Mouse (Mus musculus) hindbrain, postnatal 0 days (tissue): Measurements from ENCODE around the gene Snapc5. TPM values are rescaled to one million over a fixed set of nuclear protein-coding genes. Genes with fewer than 3 reads are reported as not detected.
"Not testable (repeated sequence)": the region's sequence is repeated elsewhere in the genome, so short reads cannot be mapped to it uniquely, and the experiment has no call there.

Experiments used
- ATAC-seq: fragments of 200-750 bp; cut with Nextera tagmentation; 2 replicates; pipeline ENCODE4 v1.8.0; 2017; ENCODE audit warnings: mild to moderate bottlenecking, moderate TSS enrichment, moderate library complexity
- DNase-seq: peaks from one replicate; pipeline ENCODE4 v3.0.0-alpha.2; 2015; ENCODE audit warnings: low spot score
- H3K27ac ChIP-seq: fragments of 300-500 bp; sonication (generic); 2 replicates; pipeline ENCODE4 v1.5.1; 2014; ENCODE audit warnings: mild to moderate bottlenecking
- H3K27me3 ChIP-seq: fragments of 300-500 bp; sonication (generic); 2 replicates; pipeline ENCODE4 v1.6.1; 2014; ENCODE audit warnings: low read length, mixed read lengths; ENCODE audit not compliant: insufficient read depth
- H3K36me3 ChIP-seq: fragments of 300-500 bp; sonication (generic); 2 replicates; pipeline ENCODE4 v1.6.1; 2014; ENCODE audit warnings: low read length, mixed read lengths; ENCODE audit not compliant: insufficient read depth
- H3K4me1 ChIP-seq: fragments of 300-500 bp; sonication (generic); 2 replicates; pipeline ENCODE4 v1.6.1; 2014; ENCODE audit warnings: antibody characterized with exemption, low read length, mixed read lengths; ENCODE audit not compliant: insufficient read depth
- H3K4me2 ChIP-seq: fragments of 300-500 bp; sonication (generic); 2 replicates; pipeline ENCODE4 v1.6.1; 2014; ENCODE audit warnings: low read depth, mild to moderate bottlenecking, low read length, moderate library complexity, mixed read lengths
- H3K4me3 ChIP-seq: fragments of 300-500 bp; sonication (generic); 2 replicates; pipeline ENCODE4 v1.5.1; 2014; ENCODE audit warnings: low read length
- H3K9ac ChIP-seq: fragments of 300-500 bp; sonication (generic); replicated peaks from 2 replicates; pipeline ENCODE4 v1.6.1; 2014; ENCODE audit warnings: mild to moderate bottlenecking, low read length, moderate library complexity, mixed read lengths
- H3K9me3 ChIP-seq: fragments of 300-500 bp; sonication (generic); 2 replicates; pipeline ENCODE4 v1.6.1; 2016; ENCODE audit warnings: low read length, mixed read lengths
- CTCF ChIP-seq: IDR thresholded peaks from 2 replicates; pipeline ENCODE4 v1.5.1; 2016; ENCODE audit warnings: antibody characterized with exemption, control low read depth, low read depth
- WGBS: fragments of 180-500 bp; shearing (Covaris S2); extraction: QIAGEN DNeasy Blood & Tissue Kit; methylation state at CpG from one replicate; pipeline ENCODE4 v1.1.7; 2014; 5-methylcytosine and 5-hydroxymethylcytosine counted together
- polyA plus RNA-seq: library from polyadenylated mRNA; unstranded; fragments of >200 nt; fragmentation: Nextera tagmentation; extraction: Ambion mirVana; gene quantifications from 2 replicates; pipeline ENCODE4 v1.2.1, GENCODE M21; 2015
- total RNA-seq: library from RNA; depleted of rRNA; stranded (reverse); fragments of >200 nt; gene quantifications from 2 replicates; pipeline ENCODE4 v1.2.3, GENCODE M21; 2014; rRNA removed

Snapc5 gene
- total RNA-seq, result 1.9 and 5.9 TPM in 2 replicates
- polyA plus RNA-seq, result 34.4 and 35.0 TPM in 2 replicates

DNA sequence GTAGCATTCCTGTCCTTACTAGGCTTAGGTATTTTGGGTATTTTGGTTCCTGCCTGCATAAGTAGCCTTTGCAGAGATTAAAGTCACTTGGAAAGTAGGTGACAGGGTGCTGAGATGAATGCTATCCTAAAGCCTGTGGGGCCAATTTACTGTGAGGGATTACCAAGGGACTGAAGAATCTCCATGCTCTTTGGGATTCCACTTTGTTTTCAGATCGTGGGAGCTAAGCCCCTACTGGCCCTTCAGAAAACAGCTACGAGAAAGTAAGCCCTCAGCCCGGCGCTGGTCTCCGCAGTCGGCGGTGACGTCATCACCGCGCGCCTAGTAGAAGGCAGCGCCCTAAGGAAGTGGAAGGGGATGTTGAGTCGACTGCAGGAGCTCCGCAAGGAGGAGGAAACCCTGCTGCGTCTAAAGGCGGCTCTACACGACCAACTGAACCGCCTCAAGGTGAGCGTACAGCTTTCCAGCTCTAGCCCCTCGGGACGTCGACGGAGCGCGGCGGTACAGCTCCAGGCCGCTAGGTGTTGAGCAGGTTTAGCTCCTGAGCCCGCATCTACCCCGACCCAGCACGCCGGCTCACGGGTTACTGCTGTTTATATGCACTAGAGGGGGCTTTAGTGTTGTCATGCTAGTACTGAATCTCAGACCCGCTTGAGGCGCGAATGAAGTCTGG, at the start of gene Snapc5:
Snapc5 (plus strand) TSS at position 301 of the 673 bp plus-strand sequence.
- ATAC-seq, result peak; percentile 95
- Histone ChIP-seq H3K9ac (peak within 1 kb of the TSS; percentile 68), H3K4me1 (peaks cover 12% of the 10 kb centered on the region; the same call in 1 of the 2 replicates), H3K4me3 (peak within 1 kb of the TSS; percentile 60), H3K9me3 (no peaks in the 10 kb centered on the region), H3K4me2 (peak within 1 kb of the TSS; percentile 54), H3K36me3 (peaks cover 41% of the 10 kb centered on the region), H3K27me3 (no peaks in the 10 kb centered on the region), H3K27ac (peak within 1 kb of the TSS; percentile 86)
- DNase-seq, result peak; percentile 97
- peak; percentile 71 for TF ChIP-seq CTCF
- WGBS, result under 1% methylated on average over 35 of the region's 35 CpGs

- no peak overlapping the region for H3K9ac ChIP-seq
- no peak overlapping the region for H3K4me3 ChIP-seq
- WGBS, result 75% methylated on average over 6 of the region's 6 CpGs
- DNase-seq, result no peak
- no peak overlapping the region for H3K4me2 ChIP-seq
- no peak for ATAC-seq
- H3K9me3 ChIP-seq, result no peaks in the 10 kb centered on the region
- H3K27me3 ChIP-seq, result no peaks in the 10 kb centered on the region
- H3K36me3 ChIP-seq, result no peaks in the 10 kb centered on the region
- H3K27ac ChIP-seq, result no peak overlapping the region
- TF ChIP-seq CTCF, result no peak
- H3K4me1 ChIP-seq, result no peaks in the 10 kb centered on the region
Measured at GRCm38 (mm10) chr9:64131623-64132022, 47.5 kb upstream of the Snapc5 start.

- peak; percentile 61 for DNase-seq
- not testable (repeated sequence) for H3K4me2 ChIP-seq, ATAC-seq
Measured at GRCm38 (mm10) chr9:64138896-64139295, 40.2 kb upstream of the Snapc5 start.

DNA sequence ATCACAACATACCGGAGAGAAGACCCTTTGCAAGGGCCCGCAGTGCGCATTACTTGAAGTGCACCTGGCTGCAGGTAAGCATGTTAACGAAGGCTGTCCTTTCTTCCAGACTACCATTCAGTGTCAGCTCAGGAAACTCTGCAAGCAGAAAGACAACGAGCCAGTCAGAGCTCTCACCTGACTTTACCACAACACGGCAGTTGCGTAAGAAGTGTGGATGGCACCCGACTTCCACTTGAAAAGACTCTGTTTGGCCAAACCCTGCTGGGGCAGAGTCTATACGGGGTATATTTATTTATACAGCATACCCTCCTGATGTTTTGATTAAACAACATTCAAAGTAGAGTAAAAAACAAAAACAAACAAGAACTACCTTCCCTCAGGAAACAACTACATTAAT, 39.2 kb upstream of the Snapc5 start:
- Histone ChIP-seq H3K27me3 (no peaks in the 10 kb centered on the region), H3K9ac (no peak overlapping the region), H3K4me1 (no peaks in the 10 kb centered on the region), H3K4me2 (no peak overlapping the region), H3K27ac (no peak overlapping the region), H3K9me3 (no peaks in the 10 kb centered on the region), H3K4me3 (no peak overlapping the region), H3K36me3 (no peaks in the 10 kb centered on the region)
- no peak for ATAC-seq
- TF ChIP-seq CTCF, result no peak
- no peak for DNase-seq
- WGBS, result 93% methylated on average over 9 of the region's 9 CpGs

More at GRCm38 (mm10) chr9:64138896-64139295, 40.2 kb upstream of the Snapc5 start:
- not testable (repeated sequence) for H3K27me3 ChIP-seq, H3K27ac ChIP-seq, H3K4me3 ChIP-seq, H3K9me3 ChIP-seq, H3K9ac ChIP-seq, H3K36me3 ChIP-seq, H3K4me1 ChIP-seq
- 4% methylated on average over 6 of the region's 6 CpGs for WGBS
- TF ChIP-seq CTCF, result peak; percentile 72

GRCm38 (mm10) chr9:64156641-64157040, 22.4 kb upstream of the Snapc5 start:
- no peak overlapping the region for H3K9ac ChIP-seq
- H3K4me3 ChIP-seq, result no peak overlapping the region
- H3K36me3 ChIP-seq, result no peaks in the 10 kb centered on the region
- WGBS, result 86% methylated on average over 1 of the region's 1 CpGs
- no peaks in the 10 kb centered on the region for H3K9me3 ChIP-seq
- ATAC-seq, result no peak
- no peak for DNase-seq
- H3K4me1 ChIP-seq, result no peaks in the 10 kb centered on the region
- no peak overlapping the region for H3K4me2 ChIP-seq
- no peak overlapping the region for H3K27ac ChIP-seq
- H3K27me3 ChIP-seq, result no peaks in the 10 kb centered on the region
- no peak for TF ChIP-seq CTCF

- no peaks in the 10 kb centered on the region for H3K4me1 ChIP-seq
- no peak overlapping the region for H3K9ac ChIP-seq
- H3K36me3 ChIP-seq, result no peaks in the 10 kb centered on the region
- H3K4me3 ChIP-seq, result no peak overlapping the region
- TF ChIP-seq CTCF, result no peak
- no peak overlapping the region for H3K4me2 ChIP-seq
- DNase-seq (no peak), ATAC-seq (no peak)
- WGBS, result 81% methylated on average over 5 of the region's 5 CpGs
- no peaks in the 10 kb centered on the region for H3K27me3 ChIP-seq
- no peaks in the 10 kb centered on the region for H3K9me3 ChIP-seq
- no peak overlapping the region for H3K27ac ChIP-seq
Measured at GRCm38 (mm10) chr9:64160471-64160870, 18.6 kb upstream of the Snapc5 start.

- H3K4me2 ChIP-seq, ATAC-seq, H3K36me3 ChIP-seq, H3K9ac ChIP-seq, H3K4me3 ChIP-seq, H3K27ac ChIP-seq, H3K4me1 ChIP-seq, H3K9me3 ChIP-seq, H3K27me3 ChIP-seq, DNase-seq: not testable (repeated sequence)
- WGBS, result 87% methylated on average over 3 of the region's 3 CpGs
Measured at GRCm38 (mm10) chr9:64169967-64170366, 9.1 kb upstream of the Snapc5 start.
